Mouse (Mus musculus) ES-E14 (cell line): Measurements from ENCODE around the gene Olfr322.

Experiments
- MAFK ChIP-seq: IDR thresholded peaks from 2 replicates; pipeline ENCODE4 v1.6.1; 2014; ENCODE audit warnings: mild to moderate bottlenecking, low read depth, low read length, inconsistent platforms; ENCODE audit not compliant: insufficient read depth
- ZNF384 ChIP-seq: IDR thresholded peaks from 2 replicates; pipeline ENCODE4 v1.6.1; 2012; ENCODE audit warnings: low read depth, low read length, inconsistent platforms

GRCm38 (mm10) chr11:58709086-58709485 lies 50.5 kb downstream of the Olfr322 start:
- TF ChIP-seq ZNF384 (no peak), MAFK (no peak)
